Mouse (Mus musculus) liver, embryonic 14.5 days (tissue): ENCODE results near the gene Aqr.

Experiments
- CTCF ChIP-seq: IDR thresholded peaks from 2 replicates; pipeline ENCODE4 v1.5.1; 2016; ENCODE audit warnings: antibody characterized with exemption, low read depth, control low read depth
- EP300 ChIP-seq: IDR thresholded peaks from 2 replicates; pipeline ENCODE4 v1.6.1; 2016; ENCODE audit warnings: antibody characterized with exemption, low read depth

DNA sequence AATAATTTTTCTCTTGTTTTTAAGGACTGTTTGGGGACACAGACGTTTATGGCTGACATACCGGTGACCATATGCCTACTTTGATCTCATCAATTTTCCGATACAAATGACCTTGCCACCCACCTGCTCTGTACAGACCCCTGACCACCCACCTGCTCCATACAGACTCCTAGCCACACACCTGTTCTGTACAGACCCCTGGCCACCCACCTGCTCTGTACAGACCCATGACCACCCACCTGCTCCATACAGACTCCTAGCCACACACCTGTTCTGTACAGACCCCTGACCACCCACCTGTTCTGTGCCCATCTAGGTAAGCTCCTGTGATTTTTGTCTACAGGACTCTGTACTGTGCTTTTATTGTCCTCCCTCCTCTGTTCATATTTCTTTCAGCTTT lies 48.8 kb upstream of the Aqr start:
- TF ChIP-seq CTCF (no peak), EP300 (no peak)
